Mouse (Mus musculus): ENCODE data around the gene Dtx4. TPM values are rescaled to one million over a fixed set of nuclear protein-coding genes. Genes with fewer than 3 reads are reported as not detected.

Gene Dtx4
- polyA plus RNA-seq, 1 experiment from 2014 or later: 1.3 TPM

GRCm38 (mm10) chr19:12498321-12498720, 2.9 kb downstream of the Dtx4 start:
- ATAC-seq (replicated peaks; ENCODE audit: insufficient number of reproducible peaks, low FRiP score, low TSS enrichment): no peak
- Histone ChIP-seq H3K36me3 (ENCODE audit: control insufficient read depth, insufficient read depth, low read length) (no peaks in the 10 kb centered on the region), H3K9me3 (replicated peaks; ENCODE audit: control insufficient read depth, low read length) (no peaks in the 10 kb centered on the region), H3K27ac (ENCODE audit: low read depth, low read length) (no peak overlapping the region), H3K4me2 (no peak overlapping the region), H3K4me3 (ENCODE audit: low read depth, low read length) (no peak overlapping the region), H3K9ac (ENCODE audit: low read depth, low read length) (no peak overlapping the region), H3K27me3 (ENCODE audit: control insufficient read depth, insufficient read depth, low read length) (peaks cover 17% of the 10 kb centered on the region), H3K4me1 (ENCODE audit: control insufficient read depth, insufficient read depth, low read length) (no peaks in the 10 kb centered on the region)
- WGBS (ENCODE audit: insufficient replicate concordance): 85% methylated on average over 4 of the region's 4 CpGs

GRCm38 (mm10) chr19:12497909-12498308, 3.3 kb downstream of the Dtx4 start:
- Histone ChIP-seq H3K27ac (ENCODE audit: low read depth, low read length) (no peak overlapping the region), H3K4me3 (ENCODE audit: low read depth, low read length) (no peak overlapping the region), H3K9me3 (replicated peaks; ENCODE audit: control insufficient read depth, low read length) (no peaks in the 10 kb centered on the region), H3K9ac (ENCODE audit: low read depth, low read length) (no peak overlapping the region), H3K36me3 (ENCODE audit: control insufficient read depth, insufficient read depth, low read length) (no peaks in the 10 kb centered on the region), H3K4me2 (no peak overlapping the region), H3K27me3 (ENCODE audit: control insufficient read depth, insufficient read depth, low read length) (peaks cover 17% of the 10 kb centered on the region), H3K4me1 (ENCODE audit: control insufficient read depth, insufficient read depth, low read length) (no peaks in the 10 kb centered on the region)
- ATAC-seq (replicated peaks; ENCODE audit: insufficient number of reproducible peaks, low FRiP score, low TSS enrichment): no peak
- WGBS (ENCODE audit: insufficient replicate concordance): 53% methylated on average over 2 of the region's 2 CpGs

- no peaks in the 10 kb centered on the region for H3K9me3 ChIP-seq (replicated peaks; ENCODE audit: control insufficient read depth, low read length)
- H3K27ac ChIP-seq (ENCODE audit: low read depth, low read length): no peak overlapping the region
- no peak overlapping the region for H3K4me2 ChIP-seq
- no peak overlapping the region for H3K9ac ChIP-seq (ENCODE audit: low read depth, low read length)
- no peaks in the 10 kb centered on the region for H3K36me3 ChIP-seq (ENCODE audit: control insufficient read depth, insufficient read depth, low read length)
- H3K27me3 ChIP-seq (ENCODE audit: control insufficient read depth, insufficient read depth, low read length): peaks cover 17% of the 10 kb centered on the region
- ATAC-seq (replicated peaks; ENCODE audit: insufficient number of reproducible peaks, low FRiP score, low TSS enrichment): no peak
- WGBS (ENCODE audit: insufficient replicate concordance): 74% methylated on average over 2 of the region's 2 CpGs
- no peak overlapping the region for H3K4me3 ChIP-seq (ENCODE audit: low read depth, low read length)
- H3K4me1 ChIP-seq (ENCODE audit: control insufficient read depth, insufficient read depth, low read length): no peaks in the 10 kb centered on the region
These were observed 5.0 kb downstream of the Dtx4 start for GRCm38 (mm10) chr19:12496241-12496640.

- no peak for ATAC-seq (replicated peaks; ENCODE audit: insufficient number of reproducible peaks, low FRiP score, low TSS enrichment)
- H3K4me2 ChIP-seq: no peak overlapping the region
- H3K9me3 ChIP-seq (replicated peaks; ENCODE audit: control insufficient read depth, low read length): no peaks in the 10 kb centered on the region
- peaks cover 7% of the 10 kb centered on the region for H3K27me3 ChIP-seq (ENCODE audit: control insufficient read depth, insufficient read depth, low read length)
- H3K4me3 ChIP-seq (ENCODE audit: low read depth, low read length): no peak overlapping the region
- no peaks in the 10 kb centered on the region for H3K36me3 ChIP-seq (ENCODE audit: control insufficient read depth, insufficient read depth, low read length)
- H3K4me1 ChIP-seq (ENCODE audit: control insufficient read depth, insufficient read depth, low read length): no peaks in the 10 kb centered on the region
- H3K9ac ChIP-seq (ENCODE audit: low read depth, low read length): no peak overlapping the region
- WGBS (ENCODE audit: insufficient replicate concordance): 64% methylated on average over 3 of the region's 3 CpGs
- H3K27ac ChIP-seq (ENCODE audit: low read depth, low read length): no peak overlapping the region
These were observed 6.2 kb downstream of the Dtx4 start for GRCm38 (mm10) chr19:12494972-12495535.

DNA sequence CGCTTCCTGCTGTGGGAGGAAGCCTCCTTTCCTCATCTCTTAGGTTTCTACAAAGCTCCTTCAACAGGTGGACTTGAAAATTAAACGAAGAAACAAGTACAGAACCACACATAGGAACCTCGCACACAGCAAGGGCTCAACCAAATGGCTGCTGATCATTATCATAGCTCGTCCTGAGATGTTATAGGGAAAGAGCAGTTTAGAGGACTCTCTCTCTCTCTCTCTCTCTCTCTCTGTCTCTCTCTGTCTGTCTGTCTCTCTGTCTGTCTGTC, 7.1 kb downstream of the Dtx4 start:
- Histone ChIP-seq H3K9ac (ENCODE audit: low read depth, low read length) (no peak overlapping the region), H3K4me1 (ENCODE audit: control insufficient read depth, insufficient read depth, low read length) (no peaks in the 10 kb centered on the region), H3K9me3 (replicated peaks; ENCODE audit: control insufficient read depth, low read length) (no peaks in the 10 kb centered on the region), H3K36me3 (ENCODE audit: control insufficient read depth, insufficient read depth, low read length) (no peaks in the 10 kb centered on the region), H3K4me2 (no peak overlapping the region), H3K27me3 (ENCODE audit: control insufficient read depth, insufficient read depth, low read length) (0 out of 2 replicates have a peak, but pooled peaks cover 4% of the 10 kb centered on the region), H3K27ac (ENCODE audit: low read depth, low read length) (no peak overlapping the region), H3K4me3 (ENCODE audit: low read depth, low read length) (no peak overlapping the region)
- WGBS (ENCODE audit: insufficient replicate concordance): 70% methylated on average over 4 of the region's 4 CpGs
- ATAC-seq (replicated peaks; ENCODE audit: insufficient number of reproducible peaks, low FRiP score, low TSS enrichment): no peak

- WGBS (ENCODE audit: insufficient replicate concordance): 52% methylated on average over 4 of the region's 4 CpGs
- no peak overlapping the region for H3K4me2 ChIP-seq
- H3K4me1 ChIP-seq (ENCODE audit: control insufficient read depth, insufficient read depth, low read length): no peaks in the 10 kb centered on the region
- H3K27me3 ChIP-seq (ENCODE audit: control insufficient read depth, insufficient read depth, low read length): 0 out of 2 replicates have a peak, but pooled peaks cover 4% of the 10 kb centered on the region
- H3K4me3 ChIP-seq (ENCODE audit: low read depth, low read length): no peak overlapping the region
- no peak for ATAC-seq (replicated peaks; ENCODE audit: insufficient number of reproducible peaks, low FRiP score, low TSS enrichment)
- no peak overlapping the region for H3K9ac ChIP-seq (ENCODE audit: low read depth, low read length)
- H3K9me3 ChIP-seq (replicated peaks; ENCODE audit: control insufficient read depth, low read length): no peaks in the 10 kb centered on the region
- no peaks in the 10 kb centered on the region for H3K36me3 ChIP-seq (ENCODE audit: control insufficient read depth, insufficient read depth, low read length)
- H3K27ac ChIP-seq (ENCODE audit: low read depth, low read length): no peak overlapping the region
These were observed 7.6 kb downstream of the Dtx4 start for GRCm38 (mm10) chr19:12493453-12494186.

DNA sequence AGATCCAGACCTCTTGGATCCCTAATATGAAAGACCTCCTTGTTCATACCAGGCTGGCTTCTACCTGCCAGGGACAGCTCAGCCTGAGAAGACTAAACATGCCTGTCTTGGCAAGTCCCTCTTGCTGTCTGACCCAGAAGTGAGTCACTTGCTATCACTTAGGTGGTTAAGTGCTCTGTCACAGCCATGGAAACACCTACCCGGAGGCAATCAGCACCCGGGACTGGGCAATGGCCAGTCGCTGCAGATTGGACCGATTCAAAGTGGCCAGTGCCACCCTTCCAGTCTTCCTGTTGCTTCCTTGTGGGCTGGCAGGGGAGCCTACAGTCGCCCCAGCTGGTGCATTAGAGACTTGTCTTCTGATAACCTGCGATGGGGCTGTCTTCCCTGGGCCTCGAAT, 9.6 kb downstream of the Dtx4 start:
- Histone ChIP-seq H3K4me1 (ENCODE audit: control insufficient read depth, insufficient read depth, low read length) (no peaks in the 10 kb centered on the region), H3K4me3 (ENCODE audit: low read depth, low read length) (no peak overlapping the region), H3K27me3 (ENCODE audit: control insufficient read depth, insufficient read depth, low read length) (no peaks in the 10 kb centered on the region), H3K36me3 (ENCODE audit: control insufficient read depth, insufficient read depth, low read length) (no peaks in the 10 kb centered on the region), H3K27ac (ENCODE audit: low read depth, low read length) (no peak overlapping the region), H3K9me3 (replicated peaks; ENCODE audit: control insufficient read depth, low read length) (no peaks in the 10 kb centered on the region), H3K4me2 (no peak overlapping the region), H3K9ac (ENCODE audit: low read depth, low read length) (no peak overlapping the region)
- whole genome bisulfite sequencing (ENCODE audit: insufficient replicate concordance): 85% methylated on average over 7 of the region's 7 CpGs
- ATAC-seq (replicated peaks; ENCODE audit: insufficient number of reproducible peaks, low FRiP score, low TSS enrichment): no peak

DNA sequence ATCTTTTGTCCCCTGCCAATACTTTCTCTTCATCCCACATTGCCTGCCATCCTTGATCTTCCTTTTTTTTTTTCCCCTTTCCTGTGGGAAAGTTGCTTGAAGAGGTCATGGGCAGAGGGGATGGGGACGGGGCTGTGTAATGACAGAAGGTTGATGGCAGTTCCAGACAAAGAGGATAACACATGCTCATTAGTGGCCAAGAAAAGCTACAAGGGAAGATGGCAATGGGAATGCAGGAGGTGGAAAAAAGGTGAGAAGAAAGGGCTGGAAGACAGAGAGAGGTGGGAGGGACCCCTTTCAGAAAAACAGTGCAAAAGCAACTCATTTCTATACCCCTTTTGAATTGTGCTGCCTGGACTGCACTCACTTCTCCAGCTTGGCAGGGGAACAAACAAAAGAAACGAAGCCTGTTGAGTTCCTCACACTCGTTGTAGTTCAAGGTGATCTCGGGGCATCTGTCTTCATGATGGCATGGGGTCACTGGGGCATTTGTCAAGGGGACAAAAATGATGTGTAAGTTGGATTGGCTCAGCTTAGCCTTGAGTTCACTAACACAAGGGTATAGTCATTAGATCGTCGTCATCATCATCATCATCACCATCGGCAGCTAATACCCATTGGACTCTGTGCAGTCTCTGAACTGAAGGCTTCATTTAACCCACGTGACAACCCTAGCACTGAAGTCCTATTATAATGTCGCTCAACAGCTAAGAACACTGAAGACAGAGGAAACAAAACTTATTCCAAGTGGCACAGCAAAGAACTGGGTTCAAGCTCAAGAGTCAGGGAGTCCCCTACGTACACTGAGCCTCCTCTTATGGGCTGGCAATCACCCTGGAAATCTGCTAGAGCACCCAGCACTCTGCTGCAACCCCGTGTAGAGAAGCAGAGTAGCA, 11.3 kb downstream of the Dtx4 start:
- WGBS (ENCODE audit: insufficient replicate concordance): 75% methylated on average over 11 of the region's 11 CpGs
- Histone ChIP-seq H3K4me3 (ENCODE audit: low read depth, low read length) (no peak overlapping the region), H3K4me1 (ENCODE audit: control insufficient read depth, insufficient read depth, low read length) (peaks cover 3% of the 10 kb centered on the region; the same call in 1 of the 2 replicates), H3K9me3 (replicated peaks; ENCODE audit: control insufficient read depth, low read length) (no peaks in the 10 kb centered on the region), H3K4me2 (no peak overlapping the region), H3K9ac (ENCODE audit: low read depth, low read length) (no peak overlapping the region), H3K27ac (ENCODE audit: low read depth, low read length) (no peak overlapping the region), H3K36me3 (ENCODE audit: control insufficient read depth, insufficient read depth, low read length) (no peaks in the 10 kb centered on the region), H3K27me3 (ENCODE audit: control insufficient read depth, insufficient read depth, low read length) (no peaks in the 10 kb centered on the region)
- no peak for ATAC-seq (replicated peaks; ENCODE audit: insufficient number of reproducible peaks, low FRiP score, low TSS enrichment)

Measured in heart, embryonic 11.5 days (tissue).